Mouse (Mus musculus): ENCODE results near the gene Sos2. TPM values are rescaled to one million over a fixed set of nuclear protein-coding genes. Genes with fewer than 3 reads are reported as not detected.
A peak's percentile ranks its signal among the peaks of the same experiment; 100 is the strongest.

The Sos2 gene
- 10 to 100 TPM; 39.8 to 40.4 TPM for total RNA-seq (2021)
- long read RNA-seq, experiment 1, full-length matches to known transcripts = 3 of 10 reads
- long read RNA-seq, experiment 1, partial matches to known transcripts = 3 of 10 reads
- long read RNA-seq, experiment 1, other reads (novel, unspliced or antisense) = 4 of 10 reads
- long read RNA-seq, experiment 2, full-length matches to known transcripts = 4 of 14 reads
- long read RNA-seq, experiment 2, partial matches to known transcripts = 3 of 14 reads
- long read RNA-seq, experiment 2, other reads (novel, unspliced or antisense) = 7 of 14 reads

GRCm38 (mm10) chr12:69681566-69682061 is at the start of gene Sos2:
Gene Sos2, minus strand, starts transcription at chr12:69681852.
- intact Hi-C loops (cut with DNase I) = loop anchor here (10.0 kb wide), 1 partner anchor 327 kb away; the partner anchor contains the start of gene Nemf
- DNase-seq = peak; percentile 58

GRCm38 (mm10) chr12:69730306-69730705 is 48.7 kb upstream of the Sos2 start:
- intact Hi-C loops (cut with DNase I) = loop anchor here (5.0 kb wide), 1 partner anchor 162 kb away; the partner anchor contains the start of genes Atl1 and Map4k5
- no peak for DNase-seq

DNA sequence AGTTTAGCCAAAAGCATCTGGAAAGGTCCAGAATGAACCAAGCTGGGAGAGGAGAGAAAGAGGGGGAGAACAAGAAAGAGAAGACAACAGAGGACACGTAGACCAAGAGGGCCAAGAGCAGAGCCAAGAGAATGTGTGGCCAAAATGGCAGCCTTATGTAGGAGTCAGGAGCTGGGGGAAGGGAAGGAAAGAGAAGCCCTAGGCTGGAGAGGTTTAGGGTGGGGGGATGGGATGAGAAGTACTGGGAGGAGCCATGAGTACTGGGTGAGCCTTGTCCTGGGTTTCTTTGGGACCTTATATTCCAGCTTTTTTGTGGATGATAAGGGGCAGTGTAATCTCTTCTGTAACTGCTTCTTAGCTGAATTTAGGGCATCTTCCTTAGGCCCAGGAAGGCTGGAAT is 47.6 kb upstream of the Sos2 start:
- intact Hi-C loops (cut with DNase I) = no loop called here
- DNase-seq = no peak

GRCm38 (mm10) chr12:69724711-69725460 is 43.2 kb upstream of the Sos2 start, which contains the start of the genes L2hgdh and Atp5s:
Gene L2hgdh, minus strand, starts transcription at chr12:69724873.
Gene Atp5s, plus strand, starts transcription at chr12:69724950.
- intact Hi-C loops (cut with DNase I) = no loop called here

GRCm38 (mm10) chr12:69724018-69724710 is 42.5 kb upstream of the Sos2 start:
- intact Hi-C loops (cut with DNase I) = no loop called here
- no peak for DNase-seq

More at GRCm38 (mm10) chr12:69724711-69725460, 43.2 kb upstream of the Sos2 start, which contains the start of the genes L2hgdh and Atp5s:
- peak; percentile 94 to 96 for DNase-seq

GRCm38 (mm10) chr12:69723376-69723775 is 41.7 kb upstream of the Sos2 start:
- intact Hi-C loops (cut with DNase I) = no loop called here
- no peak for DNase-seq

- intact Hi-C loops (cut with DNase I) = no loop called here
- DNase-seq = no peak
These were observed 41.2 kb upstream of the Sos2 start for GRCm38 (mm10) chr12:69722857-69723256.

GRCm38 (mm10) chr12:69713628-69714027 is 32.0 kb upstream of the Sos2 start:
- intact Hi-C loops (cut with DNase I) = no loop called here
- DNase-seq = no peak

DNA sequence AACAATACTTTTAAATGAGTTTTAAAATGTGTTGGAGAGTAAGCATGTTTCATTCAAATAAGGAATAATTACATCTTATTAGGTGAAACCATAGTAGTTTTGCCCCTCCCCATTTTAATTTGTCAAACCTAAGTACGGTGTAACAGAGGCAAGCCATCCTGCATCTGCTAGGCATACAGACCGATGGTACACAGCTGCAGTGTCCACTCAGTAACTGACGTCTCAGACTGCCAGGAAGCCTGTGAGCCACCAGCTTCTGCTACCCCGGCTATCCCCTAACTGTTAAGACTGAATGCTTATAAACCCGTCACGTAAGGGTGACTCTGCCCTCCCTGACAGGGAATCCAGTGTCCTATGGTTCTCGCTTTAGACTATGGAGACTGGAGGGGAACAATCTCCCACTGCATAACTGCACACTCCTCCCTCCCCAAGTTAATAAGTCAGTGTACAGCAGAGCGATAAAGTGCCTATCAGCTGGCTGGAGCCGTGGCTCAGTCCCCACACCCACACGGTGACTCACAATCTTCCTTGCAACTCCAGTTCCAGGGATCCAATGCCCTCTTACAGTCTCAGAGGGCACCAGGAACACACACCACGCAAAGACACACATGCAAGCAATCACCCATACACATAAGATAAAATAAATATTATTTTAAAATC is 23.3 kb upstream of the Sos2 start:
- DNase-seq = no peak
- intact Hi-C loops (cut with DNase I) = no loop called here

GRCm38 (mm10) chr12:69698352-69698751 is 16.7 kb upstream of the Sos2 start:
- intact Hi-C loops (cut with DNase I) = no loop called here
- no peak for DNase-seq

GRCm38 (mm10) chr12:69696746-69697145 is 15.1 kb upstream of the Sos2 start:
- intact Hi-C loops (cut with DNase I) = no loop called here
- peak in 1 of 2 experiments; percentile 33 for DNase-seq

- intact Hi-C loops (cut with DNase I) = no loop called here
- no peak for DNase-seq
These were observed 11.8 kb upstream of the Sos2 start for GRCm38 (mm10) chr12:69693471-69693870.

DNA sequence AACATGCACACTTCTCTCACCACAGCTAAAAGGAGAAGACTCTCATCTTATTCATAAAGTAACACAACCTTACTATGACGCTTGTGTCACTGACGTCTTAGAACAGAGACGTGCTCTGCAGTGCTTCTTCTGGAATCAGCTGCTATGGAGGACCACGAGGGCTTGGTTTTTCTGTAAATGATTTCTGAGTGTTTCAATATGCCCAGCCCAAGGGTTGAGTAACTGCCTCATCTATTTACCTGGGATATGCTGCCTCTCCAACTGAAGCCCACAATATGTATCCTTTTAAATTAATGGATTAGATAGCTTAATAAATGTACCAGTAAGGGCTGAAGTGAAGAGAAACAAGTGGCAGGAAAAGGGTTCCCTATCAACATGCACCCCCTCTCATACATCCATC is 9.1 kb upstream of the Sos2 start:
- intact Hi-C loops (cut with DNase I) = no loop called here
- no peak for DNase-seq

- intact Hi-C loops (cut with DNase I) = loop anchor here (10.0 kb wide), 1 partner anchor 334 kb away; the partner anchor contains the start of gene Nemf
- DNase-seq = no peak
These were observed 7.4 kb upstream of the Sos2 start for GRCm38 (mm10) chr12:69689094-69689493.

- intact Hi-C loops (cut with DNase I) = loop anchor here (10.0 kb wide), 1 partner anchor 334 kb away; the partner anchor contains the start of gene Nemf
These were observed 6.7 kb upstream of the Sos2 start for GRCm38 (mm10) chr12:69688368-69688767.

DNA sequence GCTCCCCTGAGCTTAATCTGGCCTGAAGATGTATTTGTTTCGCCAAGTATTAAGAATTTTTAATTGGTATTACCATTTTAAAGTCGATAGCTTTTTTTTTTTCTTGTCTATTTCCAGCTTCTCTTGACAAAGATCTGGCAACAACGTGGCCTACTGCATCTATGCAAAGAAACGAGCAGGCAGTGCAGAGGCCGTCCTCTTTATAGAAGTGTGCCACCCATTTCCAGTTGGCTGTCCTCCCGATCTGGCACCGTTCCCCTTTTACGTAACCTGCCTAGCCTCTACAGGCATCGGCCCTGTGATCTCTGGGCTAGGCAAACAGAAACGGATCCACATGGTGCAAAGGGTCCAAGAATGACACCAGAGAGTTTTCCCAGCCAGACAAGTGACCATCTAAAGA is 1.9 kb upstream of the Sos2 start:
- intact Hi-C loops (cut with DNase I) = loop anchor here (10.0 kb wide), 1 partner anchor 329 kb away; the partner anchor contains the start of gene Nemf
- peak; percentile 85 to 89 for DNase-seq

More at GRCm38 (mm10) chr12:69688368-69688767, 6.7 kb upstream of the Sos2 start:
- no peak for DNase-seq

DNA sequence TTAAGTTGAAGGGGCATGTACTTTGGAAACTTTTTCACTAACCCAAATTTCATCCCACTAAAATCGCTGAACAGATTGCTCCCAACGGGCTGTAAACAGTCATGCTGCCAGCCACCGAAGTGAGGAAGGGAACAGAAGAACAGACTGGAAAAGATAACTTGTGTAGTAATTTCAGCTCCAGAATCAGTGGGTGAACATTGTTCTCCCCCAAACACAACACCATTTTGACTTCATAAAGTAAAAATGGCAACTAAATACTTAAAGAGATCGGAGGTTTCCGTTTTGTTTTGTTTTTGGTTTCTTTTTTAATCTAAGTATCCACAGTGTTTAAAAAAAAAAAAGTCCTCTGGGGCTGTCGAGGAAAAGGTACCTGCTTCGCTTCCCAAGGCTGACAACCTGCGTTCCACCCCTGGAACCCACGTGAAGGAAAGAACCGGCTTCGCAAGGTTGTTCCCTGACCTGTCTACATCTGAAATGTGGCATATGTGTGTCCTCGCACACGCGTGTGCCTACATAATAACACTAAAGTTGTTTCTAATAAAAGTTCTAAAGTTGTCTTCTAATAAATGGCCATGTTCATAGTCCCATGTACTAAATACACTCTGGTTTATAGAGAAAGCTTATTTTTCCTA is 1.3 kb upstream of the Sos2 start:
- intact Hi-C loops (cut with DNase I) = loop anchor here (10.0 kb wide), 1 partner anchor 328 kb away; the partner anchor contains the start of gene Nemf
- no peak for DNase-seq

GRCm38 (mm10) chr12:69682065-69682787 is 574 bp upstream of the Sos2 start:
- peak; percentile 83 to 87 for DNase-seq
- intact Hi-C loops (cut with DNase I) = loop anchor here (10.0 kb wide), 1 partner anchor 327 kb away; the partner anchor contains the start of gene Nemf

Data from gastrocnemius, postnatal 36 days (tissue).